In genomic region chr11:82991469-82992166, GRCm38 (mm10) we compare ENCODE assay signal across 8 mouse cellular contexts. TPM values are rescaled to one million over a fixed set of nuclear protein-coding genes. Genes with fewer than 3 reads are reported as not detected.
A peak's percentile ranks its signal among the peaks of the same experiment; 100 is the strongest.
DNase-seq lines count a peak whose midpoint lies in the region; ATAC-seq lines count a peak whose summit lies in the region.

TSS of gene Slfn9 (minus strand) at chr11:82991830.

- H3K36me3 ChIP-seq in embryonic facial prominence, embryonic 11.5 days (replicated peaks; ENCODE audit: control insufficient read depth, insufficient read depth, low read depth, low read length): no peaks in the 10 kb centered on the region
- H3K36me3 ChIP-seq in heart, embryonic 10.5 days: peaks cover 6% of the 10 kb centered on the region; the same call in 1 of the 2 replicates
- H3K36me3 ChIP-seq in liver, embryonic 12.5 days: no peaks in the 10 kb centered on the region

- H3K4me3 ChIP-seq in embryonic facial prominence, embryonic 11.5 days (ENCODE audit: low read depth, low read length): peak within 1 kb of the TSS; percentile 24
- H3K4me3 ChIP-seq in heart, embryonic 10.5 days: peak within 1 kb of the TSS; percentile 65
- peak within 1 kb of the TSS; percentile 59 for H3K4me3 ChIP-seq in liver, embryonic 12.5 days

- 6% methylated on average over 14 of the region's 14 CpGs for WGBS in embryonic facial prominence, embryonic 11.5 days
- WGBS in heart, embryonic 10.5 days: 3% methylated on average over 14 of the region's 14 CpGs
- 1% methylated on average over 14 of the region's 14 CpGs for WGBS in liver, embryonic 12.5 days (ENCODE audit: insufficient replicate concordance)

- ATAC-seq in embryonic facial prominence, embryonic 11.5 days (replicated peaks; ENCODE audit: insufficient number of reproducible peaks, low FRiP score, low TSS enrichment, low read depth): no peak
- no peak for ATAC-seq in liver, embryonic 12.5 days
- peak; percentile 38 for ATAC-seq in monocyte, adult 5-6 weeks (replicated peaks; ENCODE audit: insufficient number of reproducible peaks, low FRiP score, low TSS enrichment, poor library complexity, severe bottlenecking)

- peak within 1 kb of the TSS; percentile 51 for H3K4me2 ChIP-seq in embryonic facial prominence, embryonic 11.5 days (ENCODE audit: low read depth, low read length)
- H3K4me2 ChIP-seq in liver, embryonic 12.5 days: peak within 1 kb of the TSS; percentile 75

- peak within 1 kb of the TSS; percentile 47 for H3K9ac ChIP-seq in embryonic facial prominence, embryonic 11.5 days (replicated peaks; ENCODE audit: low read length)
- H3K9ac ChIP-seq in liver, embryonic 12.5 days: peak within 1 kb of the TSS; percentile 57

- no peaks in the 10 kb centered on the region for H3K4me1 ChIP-seq in embryonic facial prominence, embryonic 11.5 days (ENCODE audit: control insufficient read depth, insufficient read depth, low read length)
- H3K4me1 ChIP-seq in heart, embryonic 10.5 days: peaks cover 12% of the 10 kb centered on the region
- peaks cover 27% of the 10 kb centered on the region for H3K4me1 ChIP-seq in liver, embryonic 12.5 days

- no peak within 1 kb of the TSS for H3K27ac ChIP-seq in embryonic facial prominence, embryonic 11.5 days (replicated peaks; ENCODE audit: low read depth, low read length)
- peak within 1 kb of the TSS; percentile 86 for H3K27ac ChIP-seq in heart, embryonic 10.5 days
- H3K27ac ChIP-seq in liver, embryonic 12.5 days: peak within 1 kb of the TSS; percentile 69

- H3K9me3 ChIP-seq in embryonic facial prominence, embryonic 11.5 days (replicated peaks; ENCODE audit: control insufficient read depth, low read length): no peaks in the 10 kb centered on the region
- no peaks in the 10 kb centered on the region for H3K9me3 ChIP-seq in heart, embryonic 10.5 days
- no peaks in the 10 kb centered on the region for H3K9me3 ChIP-seq in liver, embryonic 12.5 days (replicated peaks)

- H3K27me3 ChIP-seq in embryonic facial prominence, embryonic 11.5 days (ENCODE audit: control insufficient read depth, insufficient read depth, low read length): no peaks in the 10 kb centered on the region
- H3K27me3 ChIP-seq in heart, embryonic 10.5 days (ENCODE audit: insufficient read depth, poor library complexity, severe bottlenecking): no peaks in the 10 kb centered on the region
- H3K27me3 ChIP-seq in liver, embryonic 12.5 days (replicated peaks): no peaks in the 10 kb centered on the region

- DNase-seq in 416B (ENCODE audit: low read depth): peak; percentile 79
- DNase-seq in ZHBTc4 (ENCODE audit: low read depth, low spot score): peak; percentile 64
- DNase-seq in embryonic facial prominence, embryonic 11.5 days (ENCODE audit: low spot score): peak; percentile 51
- peak; percentile 79 for DNase-seq in heart, embryonic 10.5 days (ENCODE audit: low spot score)
- peak; percentile 18 to 32 for DNase-seq in kidney, adult 8-10 months
- peak; percentile 76 for DNase-seq in testis, postnatal 10 days (ENCODE audit: low spot score)

RNA-seq across cellular contexts. Expression of gene Slfn9, which starts in this region (rescaled TPM):
- 12.6 and 15.3 TPM in 2 replicates for polyA plus RNA-seq in embryonic facial prominence, embryonic 11.5 days (2014; fragmentation: Nextera tagmentation; extraction: Ambion mirVana)
- 12.6 and 17.8 TPM in 2 replicates for polyA plus RNA-seq in heart, embryonic 10.5 days (2016; fragmentation: Nextera tagmentation; extraction: Ambion mirVana)
- 7.6 and 8.3 TPM in 2 replicates for polyA plus RNA-seq in liver, embryonic 12.5 days (2016; fragmentation: Nextera tagmentation; extraction: Ambion mirVana)
- 7.5 to 17.2 TPM (median 7.7 TPM) in 3 replicates for total RNA-seq in monocyte, adult 5-6 weeks (2017)

Comparison
In these comparisons a context has a peak if more than half of its experiments do, and no peak if none do; other contexts are left out.
1. DNase-seq: peak in every context shown above with its lines; median percentile 79 in 416B; 79 in heart, embryonic 10.5 days; 76 in testis, postnatal 10 days; 64 in ZHBTc4; 51 in embryonic facial prominence, embryonic 11.5 days; 25 in kidney, adult 8-10 months.